Mouse (Mus musculus): ENCODE measurements around the gene Tnni1. TPM values are rescaled to one million over a fixed set of nuclear protein-coding genes. Genes with fewer than 3 reads are reported as not detected.

Gene Tnni1
- total RNA-seq, 2 experiments from 2014 or later: 0.33 TPM; not detected in 1

DNA sequence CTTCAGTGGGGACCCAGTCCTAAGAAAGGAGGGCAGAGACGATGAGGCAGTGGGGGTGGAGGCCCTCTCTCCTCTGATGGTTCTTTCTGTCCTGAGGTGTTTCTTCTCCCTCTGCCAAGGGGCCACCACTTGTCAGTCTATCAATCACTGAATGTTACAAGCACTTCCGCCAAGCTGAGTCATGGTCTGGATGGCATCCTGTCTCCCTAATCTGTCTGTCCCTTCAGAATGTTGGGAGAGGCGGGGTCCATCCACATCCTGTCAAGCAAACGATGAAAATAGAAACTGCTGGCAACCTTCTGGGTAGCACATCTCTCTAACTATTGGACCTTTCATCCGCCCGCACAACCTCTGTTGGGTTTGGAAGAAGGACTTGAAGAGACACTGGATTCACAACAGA is 65.2 kb downstream of the Tnni1 start:
- peak; percentile 9 to 10 for DNase-seq

DNA sequence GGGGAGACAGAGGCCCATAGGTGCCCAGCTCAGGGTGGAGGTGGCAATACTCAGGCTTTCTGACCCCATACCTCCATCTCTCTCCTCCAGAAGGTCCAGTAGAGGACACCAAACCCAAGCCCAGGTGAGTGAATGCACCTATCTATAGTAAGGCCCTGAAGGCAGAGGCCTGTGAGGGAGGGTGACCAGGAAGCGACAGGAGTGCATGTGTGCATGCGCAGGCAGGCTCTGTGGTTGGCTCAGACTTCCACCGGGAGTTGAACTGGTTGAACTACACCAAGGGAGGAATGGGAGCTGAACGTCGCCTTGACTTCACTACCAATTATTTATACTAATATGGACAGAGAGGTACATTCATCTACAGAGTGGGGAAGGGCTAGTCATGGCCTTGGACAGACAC is 67.4 kb downstream of the Tnni1 start:
- no peak for DNase-seq

GRCm38 (mm10) chr1:135847139-135847562 is 67.9 kb downstream of the Tnni1 start:
- DNase-seq: peak; percentile 45 to 64

DNA sequence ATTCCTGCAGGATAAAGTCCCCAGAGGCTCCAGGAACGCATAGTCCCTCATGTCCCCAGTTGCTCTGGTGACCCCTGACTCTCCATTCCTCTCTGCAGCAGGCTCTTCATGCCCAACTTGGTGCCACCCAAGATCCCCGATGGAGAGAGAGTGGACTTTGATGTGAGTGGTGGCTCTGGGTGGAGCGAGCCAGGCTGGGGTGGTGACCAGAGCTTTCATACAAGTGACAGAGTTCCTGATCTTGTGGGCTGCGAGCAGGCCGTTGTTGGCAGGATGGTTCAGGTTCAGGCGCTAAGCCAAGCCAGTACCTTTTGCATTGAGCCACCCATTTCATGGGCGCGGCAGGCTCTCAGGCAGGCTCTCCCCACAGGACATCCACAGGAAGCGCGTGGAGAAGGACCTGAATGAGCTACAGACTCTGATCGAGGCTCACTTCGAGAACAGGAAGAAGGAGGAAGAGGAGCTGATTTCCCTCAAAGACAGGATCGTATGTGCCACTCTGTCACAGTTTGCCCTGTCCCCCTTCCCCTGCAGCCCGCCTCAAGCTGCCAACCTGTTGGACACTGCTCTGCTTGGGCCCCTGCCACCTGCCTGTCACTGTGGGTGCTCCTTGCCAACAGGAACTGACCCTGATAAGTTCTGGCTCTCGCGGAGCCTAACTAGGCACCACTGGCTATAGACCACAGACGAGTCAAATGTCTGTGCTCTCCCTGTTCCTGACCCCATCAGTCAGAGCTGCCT is 68.5 kb downstream of the Tnni1 start:
- peak in 1 of 2 experiments; percentile 9 for DNase-seq

DNA sequence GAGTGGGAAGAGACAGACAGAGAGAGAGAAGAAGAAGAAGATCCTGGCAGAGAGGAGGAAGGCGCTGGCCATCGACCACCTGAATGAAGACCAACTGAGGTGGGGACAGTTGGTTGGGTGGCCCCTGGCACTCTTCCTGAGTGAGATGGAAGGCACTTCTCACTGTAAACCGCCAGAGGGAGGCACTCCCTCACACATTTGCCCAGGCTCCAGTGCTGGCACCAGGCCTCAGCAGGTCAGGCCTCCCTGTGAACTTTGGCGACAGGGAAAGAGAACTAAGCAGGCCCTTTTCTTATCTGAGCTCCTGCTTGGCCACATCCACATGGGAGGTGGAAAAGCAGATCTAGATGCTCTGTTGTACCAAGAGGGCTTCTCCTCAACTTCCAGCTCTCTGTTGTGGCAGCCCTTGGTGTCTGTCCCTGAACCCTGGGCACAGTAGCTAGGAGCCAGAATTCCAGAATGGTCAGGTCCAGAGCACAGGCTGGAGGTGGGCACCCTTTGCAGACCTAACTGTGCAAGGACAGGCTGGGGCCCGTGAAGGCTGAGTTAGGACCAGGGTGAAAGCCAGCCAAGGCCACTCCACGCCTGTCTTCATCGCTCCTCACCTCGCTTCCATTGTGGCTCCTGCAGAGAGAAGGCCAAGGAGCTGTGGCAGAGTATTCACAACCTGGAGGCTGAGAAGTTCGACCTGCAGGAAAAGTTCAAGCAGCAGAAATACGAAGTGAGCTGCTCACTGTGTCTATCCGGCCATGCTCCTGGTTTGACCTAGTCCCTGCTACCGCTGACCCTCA is 71.7 kb downstream of the Tnni1 start:
- peak; percentile 43 to 55 for DNase-seq

GRCm38 (mm10) chr1:135852044-135852756 is 73.0 kb downstream of the Tnni1 start:
- DNase-seq: no peak

DNA sequence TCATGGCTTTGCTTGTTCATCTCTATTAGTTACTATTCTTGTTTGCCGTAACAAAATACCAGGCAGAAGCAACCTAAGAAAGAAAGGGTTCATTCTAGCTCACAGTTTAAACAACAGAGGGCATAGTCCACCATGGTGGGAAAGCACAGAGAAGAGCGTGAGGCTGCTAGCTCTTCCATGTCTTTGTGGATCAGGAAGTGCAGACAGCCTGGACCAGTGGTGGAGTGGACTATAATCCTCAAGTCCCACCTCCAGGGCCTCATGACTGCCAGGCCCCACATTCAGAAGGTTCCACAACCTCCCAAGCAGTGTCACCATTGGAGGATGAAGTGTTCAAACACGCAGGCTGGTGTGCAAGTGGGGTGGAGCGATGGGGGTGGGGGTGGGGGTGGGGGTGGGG is 74.0 kb downstream of the Tnni1 start:
- no peak for DNase-seq

DNA sequence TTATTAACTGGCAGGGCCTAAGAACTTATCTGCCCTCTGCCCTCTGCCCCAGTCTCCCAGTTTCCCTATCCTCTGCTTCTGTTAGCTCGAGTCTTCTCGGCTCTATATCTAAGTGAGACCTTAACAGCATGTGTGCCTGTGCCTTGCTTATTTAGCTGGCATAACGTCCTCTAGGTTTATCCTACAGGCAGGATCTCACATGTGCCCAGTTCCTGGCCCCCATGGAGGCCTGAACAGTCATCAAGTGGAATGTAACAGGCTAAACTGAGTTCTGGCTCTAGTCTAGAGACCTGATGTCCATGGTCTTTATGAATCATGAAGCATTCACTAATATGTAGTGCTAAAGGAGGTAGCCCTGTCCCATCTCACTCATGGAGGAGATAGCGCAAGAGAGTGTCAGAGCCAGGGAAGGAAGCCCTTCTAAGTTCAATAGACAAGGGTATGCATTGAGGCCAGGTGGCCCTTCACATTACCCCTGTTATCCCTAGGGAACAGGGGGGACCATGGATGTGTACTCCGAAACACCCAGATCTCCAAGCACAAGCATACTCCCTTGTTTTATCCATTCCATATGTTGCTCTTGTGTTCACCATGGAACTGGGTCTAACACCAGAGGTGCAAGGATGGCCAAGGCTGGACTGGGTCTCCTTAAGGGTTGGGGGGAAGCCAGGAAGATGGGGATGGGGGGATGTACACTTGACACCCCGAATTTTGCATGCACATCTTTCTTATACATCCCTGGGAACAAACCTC is 75.5 kb downstream of the Tnni1 start:
- DNase-seq: no peak

GRCm38 (mm10) chr1:135855344-135855687 is 76.1 kb downstream of the Tnni1 start:
- no peak for DNase-seq

DNA sequence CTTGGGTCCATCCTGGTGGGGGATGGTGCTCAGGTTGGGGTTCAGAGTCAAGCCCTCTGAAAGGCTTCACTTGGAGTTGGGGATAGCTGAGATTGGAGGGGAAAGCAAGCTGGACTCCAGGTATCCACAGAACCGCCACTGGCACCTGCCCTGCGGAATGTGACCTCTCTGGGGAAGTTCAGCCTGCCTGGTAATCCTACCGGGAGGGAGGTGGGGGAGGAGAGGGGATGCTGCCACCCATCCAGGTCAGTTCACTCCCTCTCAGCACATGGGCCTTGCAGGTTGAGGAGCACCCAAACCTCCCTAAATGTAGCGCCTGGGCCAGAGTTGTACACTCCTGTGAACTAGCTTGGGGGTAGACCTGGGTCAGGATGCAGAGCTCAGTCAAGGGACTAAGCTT is 76.8 kb downstream of the Tnni1 start:
- no peak for DNase-seq

GRCm38 (mm10) chr1:135857137-135857775 is 78.0 kb downstream of the Tnni1 start:
- DNase-seq: no peak

GRCm38 (mm10) chr1:135858533-135858932 is 79.3 kb downstream of the Tnni1 start:
- no peak for DNase-seq

Other genes with a start within 250 kb of the Tnni1 start
- gene Nav1, start 172.1 kb upstream of the Tnni1 start, total RNA-seq (2021): 10 to 100 TPM; 11.3 to 17.1 TPM
- 10 to 100 TPM; 73.3 to 99.3 TPM for gene Csrp1, start 59.4 kb upstream of the Tnni1 start, total RNA-seq (2021)
- 10 to 100 TPM; 45.8 to 51.9 TPM for gene Phlda3, start 13.3 kb upstream of the Tnni1 start, total RNA-seq (2021)
- not detected for gene Lad1, start 39.2 kb downstream of the Tnni1 start, total RNA-seq (2021)
- gene Tnnt2, start 56.9 kb downstream of the Tnni1 start, total RNA-seq (2021): 1 to 10 TPM; 2.5 to 2.6 TPM
- not detected for gene Pkp1, start 139.8 kb downstream of the Tnni1 start, total RNA-seq (2021)
- under 1 TPM in 1 of 2 experiments, not detected in 1; 0.07 TPM for gene Igfn1, start 226.9 kb downstream of the Tnni1 start, total RNA-seq (2021)
- gene Tmem9, start 228.7 kb downstream of the Tnni1 start, total RNA-seq (2021): 10 to 100 TPM; 32.4 to 43.1 TPM

Data from adrenal gland, postnatal 36 days (tissue).